Mouse (Mus musculus): ENCODE results near the gene Ilkap.

DNA sequence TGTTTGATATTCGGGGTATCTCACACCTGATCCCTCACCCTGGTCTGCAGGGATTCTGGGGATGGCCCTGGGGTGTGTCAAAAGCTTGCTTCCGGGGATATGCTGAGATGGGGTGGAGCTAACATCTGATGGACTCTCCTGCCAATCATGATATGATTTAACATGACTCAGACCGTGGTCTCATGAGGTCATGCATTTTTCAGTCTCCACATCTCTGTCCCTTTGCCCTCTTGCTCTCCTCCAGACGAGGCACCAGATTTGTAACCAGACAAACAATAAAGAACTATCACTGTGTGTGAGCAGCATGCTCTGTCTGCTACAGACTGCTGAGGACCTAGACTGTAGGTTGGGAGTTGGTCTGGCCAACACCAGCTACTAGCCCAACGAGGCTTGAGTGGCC is 36.5 kb downstream of the Ilkap start:
- no peak for TF ChIP-seq CTCF (IDR thresholded peaks at IDR 0.05; ENCODE audit: low read depth, low read length)
- no peak for TF ChIP-seq POLR2A (IDR thresholded peaks at IDR 0.05; ENCODE audit: extremely low read depth, insufficient read depth, low read length)
